Mouse (Mus musculus): ENCODE measurements around the gene Iah1.
A peak's percentile ranks its signal among the peaks of the same experiment; 100 is the strongest.

Gene Iah1

GRCm38 (mm10) chr12:21364624-21365435 is 48.6 kb downstream of the Iah1 start:
- DNase-seq (ENCODE audit: low spot score): no peak

GRCm38 (mm10) chr12:21368376-21369086 is 52.3 kb downstream of the Iah1 start:
- DNase-seq (ENCODE audit: low spot score): no peak

- DNase-seq (ENCODE audit: low spot score): no peak
Measured at GRCm38 (mm10) chr12:21369087-21369410, 52.9 kb downstream of the Iah1 start.

GRCm38 (mm10) chr12:21370035-21370611 is 53.9 kb downstream of the Iah1 start:
- no peak for DNase-seq (ENCODE audit: low spot score)

- peak; percentile 97 for DNase-seq (ENCODE audit: low spot score)
Measured at GRCm38 (mm10) chr12:21373100-21373819, 57.1 kb downstream of the Iah1 start, which contains the start of gene Adam17. TSS of gene Adam17 (minus strand) at chr12:21373632.
